Mouse (Mus musculus) midbrain, embryonic 13.5 days (tissue): ENCODE measurements around the gene Ccdc74a. TPM values are rescaled to one million over a fixed set of nuclear protein-coding genes. Genes with fewer than 3 reads are reported as not detected.

Experiments used
- polyA plus RNA-seq: library from polyadenylated mRNA; unstranded; fragments of >200 nt; fragmentation: Nextera tagmentation; extraction: Ambion mirVana; gene quantifications from 2 replicates; pipeline ENCODE4 v1.2.1, GENCODE M21; 2015

Gene Ccdc74a
- polyA plus RNA-seq, 1 experiment from 2014 or later: 4.8 TPM

Other genes starting within 250 kb of the Ccdc74a start
- gene Snap29, start 240.5 kb upstream of the Ccdc74a start, polyA plus RNA-seq: 21.2 and 23.3 TPM in 2 replicates
- 62.7 and 67.5 TPM in 2 replicates for gene Pi4ka, start 240.2 kb upstream of the Ccdc74a start, polyA plus RNA-seq
- gene Crkl, start 194.5 kb upstream of the Ccdc74a start, polyA plus RNA-seq: 88.7 and 91.2 TPM in 2 replicates
- gene Aifm3, start 156.9 kb upstream of the Ccdc74a start, polyA plus RNA-seq: 7.9 and 10.6 TPM in 2 replicates
- 124 and 133 TPM in 2 replicates for gene Lztr1, start 137.8 kb upstream of the Ccdc74a start, polyA plus RNA-seq
- gene Thap7, start 115.3 kb upstream of the Ccdc74a start, polyA plus RNA-seq: 61.7 and 65.0 TPM in 2 replicates
- 0.28 and 0.55 TPM in 2 replicates for gene Lrrc74b, start 85.2 kb upstream of the Ccdc74a start, polyA plus RNA-seq
- 1.0 and 1.3 TPM in 2 replicates for gene P2rx6, start 84.6 kb upstream of the Ccdc74a start, polyA plus RNA-seq
- 13.8 and 14.3 TPM in 2 replicates for gene Slc7a4, start 63.3 kb upstream of the Ccdc74a start, polyA plus RNA-seq
- 27.3 and 27.9 TPM in 2 replicates for gene Smpd4, start 27.1 kb upstream of the Ccdc74a start, polyA plus RNA-seq
- gene Med15, start 86.4 kb downstream of the Ccdc74a start, polyA plus RNA-seq: 44.7 and 47.7 TPM in 2 replicates
- gene Klhl22, start 113.1 kb downstream of the Ccdc74a start, polyA plus RNA-seq: 64.9 and 68.9 TPM in 2 replicates
- 0.85 and 1.6 TPM in 2 replicates for gene Scarf2, start 150.8 kb downstream of the Ccdc74a start, polyA plus RNA-seq
- gene B830017H08Rik, start 186.7 kb downstream of the Ccdc74a start, polyA plus RNA-seq: 0.54 and 0.70 TPM in 2 replicates
- gene Car15, start 191.9 kb downstream of the Ccdc74a start, polyA plus RNA-seq: 5.3 and 5.5 TPM in 2 replicates
- 0.71 and 0.98 TPM in 2 replicates for gene Gm20518, start 245.2 kb downstream of the Ccdc74a start, polyA plus RNA-seq
- gene Tssk1, start 247.8 kb downstream of the Ccdc74a start, polyA plus RNA-seq: 0.07 TPM in 1 of 2 replicates, not detected in the other